Mouse (Mus musculus): ENCODE data around the gene Ggt5. TPM values are rescaled to one million over a fixed set of nuclear protein-coding genes. Genes with fewer than 3 reads are reported as not detected.

Gene Ggt5
- polyA plus RNA-seq, 1 experiment from 2014 or later, result 2.2 TPM

DNA sequence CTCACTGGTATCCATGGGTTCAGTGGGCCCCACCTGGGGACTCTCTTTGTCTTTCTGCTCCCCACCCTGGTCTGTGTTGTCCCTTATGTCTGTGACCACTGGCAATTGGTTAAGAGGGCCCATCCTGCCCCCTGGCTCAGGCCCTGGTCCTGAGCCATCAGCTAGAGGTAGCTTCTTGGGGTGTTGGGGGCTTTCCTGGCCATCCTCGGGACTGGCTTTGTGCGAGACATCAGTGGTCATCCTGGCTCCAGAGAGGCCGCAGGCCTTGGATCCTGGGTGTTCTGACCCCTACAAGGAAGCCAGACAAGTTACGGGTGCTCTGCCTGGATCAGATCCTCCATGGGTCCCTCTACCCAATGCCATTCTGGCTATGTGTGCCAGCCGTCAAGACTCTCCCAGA, 68.0 kb downstream of the Ggt5 start:
- Histone ChIP-seq H3K27me3 (replicated peaks) (no peaks in the 10 kb centered on the region), H3K4me3 (replicated peaks) (no peak overlapping the region), H3K27ac (replicated peaks) (no peak overlapping the region), H3K4me2 (no peak overlapping the region), H3K36me3 (peaks cover 67% of the 10 kb centered on the region), H3K9me3 (replicated peaks) (no peaks in the 10 kb centered on the region), H3K9ac (replicated peaks) (no peak overlapping the region), H3K4me1 (peaks cover 9% of the 10 kb centered on the region)
- WGBS, result 95% methylated on average over 5 of the region's 5 CpGs
- no peak for ATAC-seq (ENCODE audit: low FRiP score)

- no peaks in the 10 kb centered on the region for H3K27me3 ChIP-seq (replicated peaks)
- no peaks in the 10 kb centered on the region for H3K9me3 ChIP-seq (replicated peaks)
- peaks cover 12% of the 10 kb centered on the region for H3K4me1 ChIP-seq
- H3K27ac ChIP-seq (replicated peaks), result no peak overlapping the region
- peaks cover 67% of the 10 kb centered on the region for H3K36me3 ChIP-seq
- no peak overlapping the region for H3K4me2 ChIP-seq
- no peak overlapping the region for H3K4me3 ChIP-seq (replicated peaks)
- no peak for ATAC-seq (ENCODE audit: low FRiP score)
- no peak overlapping the region for H3K9ac ChIP-seq (replicated peaks)
- WGBS, result 98% methylated on average over 7 of the region's 7 CpGs
These were observed 68.6 kb downstream of the Ggt5 start for GRCm38 (mm10) chr10:75657772-75658171.

DNA sequence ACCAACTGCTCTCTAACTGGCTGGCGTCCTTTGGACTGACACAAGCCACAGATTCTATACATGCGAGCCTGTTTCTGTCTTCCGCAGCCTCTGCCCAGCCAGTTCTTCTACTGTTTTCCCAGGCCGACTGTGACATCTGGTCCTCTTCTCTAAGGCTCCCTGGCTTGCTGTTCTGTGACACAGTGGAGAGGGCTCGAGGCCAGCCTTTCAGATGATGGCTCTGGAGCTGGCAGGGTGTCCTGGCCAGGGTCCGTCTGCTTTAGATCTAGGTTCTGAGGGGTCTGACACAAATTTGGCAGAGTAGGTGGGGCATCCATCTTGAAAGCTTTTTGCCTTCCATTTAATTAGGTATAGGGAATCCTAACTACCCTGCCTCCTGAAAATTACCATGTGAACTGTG, 72.2 kb downstream of the Ggt5 start:
- no peak overlapping the region for H3K4me3 ChIP-seq (replicated peaks)
- peak; percentile 54; the same call in 1 of the 2 replicates for ATAC-seq (ENCODE audit: low FRiP score)
- no peaks in the 10 kb centered on the region for H3K9me3 ChIP-seq (replicated peaks)
- H3K36me3 ChIP-seq, result peaks cover 40% of the 10 kb centered on the region
- no peak overlapping the region for H3K4me2 ChIP-seq
- WGBS, result 71% methylated on average over 6 of the region's 6 CpGs
- H3K9ac ChIP-seq (replicated peaks), result no peak overlapping the region
- H3K27ac ChIP-seq (replicated peaks), result peak overlapping the region; percentile 15
- no peaks in the 10 kb centered on the region for H3K27me3 ChIP-seq (replicated peaks)
- H3K4me1 ChIP-seq, result peaks cover 32% of the 10 kb centered on the region

- H3K4me3 ChIP-seq (replicated peaks), result no peak overlapping the region
- no peak for ATAC-seq (ENCODE audit: low FRiP score)
- H3K9me3 ChIP-seq (replicated peaks), result no peaks in the 10 kb centered on the region
- H3K9ac ChIP-seq (replicated peaks), result no peak overlapping the region
- no peak overlapping the region for H3K4me2 ChIP-seq
- no peaks in the 10 kb centered on the region for H3K27me3 ChIP-seq (replicated peaks)
- peaks cover 37% of the 10 kb centered on the region for H3K4me1 ChIP-seq
- WGBS, result 53% methylated on average over 3 of the region's 3 CpGs
- peaks cover 35% of the 10 kb centered on the region for H3K36me3 ChIP-seq
- H3K27ac ChIP-seq (replicated peaks), result peak overlapping the region; percentile 15
These were observed 72.7 kb downstream of the Ggt5 start for GRCm38 (mm10) chr10:75661876-75662275.

DNA sequence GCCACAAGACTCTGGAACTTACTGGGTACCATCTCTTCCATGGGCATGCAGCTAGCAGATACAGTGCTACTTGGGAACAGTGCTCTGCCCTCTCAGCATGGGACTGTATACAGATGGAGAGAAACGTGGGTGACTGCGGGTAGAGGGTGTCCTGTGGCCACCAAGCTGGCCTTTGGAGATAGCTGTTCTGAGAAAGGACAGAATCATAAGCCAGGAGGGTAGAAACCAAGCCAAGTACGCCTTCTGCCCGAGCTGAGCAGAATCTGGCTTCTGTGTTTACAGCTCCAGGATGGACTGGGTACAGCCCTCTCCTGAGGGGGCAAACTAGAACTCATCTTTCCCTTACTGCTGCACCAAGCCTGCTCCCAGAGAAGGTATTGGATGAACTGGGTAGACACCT, 73.4 kb downstream of the Ggt5 start:
- Histone ChIP-seq H3K4me1 (peaks cover 44% of the 10 kb centered on the region), H3K27me3 (replicated peaks) (no peaks in the 10 kb centered on the region), H3K36me3 (peaks cover 28% of the 10 kb centered on the region), H3K4me2 (no peak overlapping the region), H3K9me3 (replicated peaks) (no peaks in the 10 kb centered on the region), H3K9ac (replicated peaks) (no peak overlapping the region), H3K27ac (replicated peaks) (no peak overlapping the region), H3K4me3 (replicated peaks) (no peak overlapping the region)
- ATAC-seq (ENCODE audit: low FRiP score), result no peak
- 84% methylated on average over 4 of the region's 4 CpGs for WGBS

GRCm38 (mm10) chr10:75664673-75665270, 75.6 kb downstream of the Ggt5 start:
- no peaks in the 10 kb centered on the region for H3K9me3 ChIP-seq (replicated peaks)

GRCm38 (mm10) chr10:75666451-75667030, 77.4 kb downstream of the Ggt5 start:
- Histone ChIP-seq H3K36me3 (peaks cover 29% of the 10 kb centered on the region), H3K4me3 (replicated peaks) (peak overlapping the region; percentile 46), H3K9me3 (replicated peaks) (no peaks in the 10 kb centered on the region), H3K4me1 (peaks cover 50% of the 10 kb centered on the region), H3K4me2 (peak overlapping the region; percentile 81), H3K27me3 (replicated peaks) (peaks cover 21% of the 10 kb centered on the region; the same call in 1 of the 2 replicates), H3K27ac (replicated peaks) (peak overlapping the region; percentile 74), H3K9ac (replicated peaks) (peak overlapping the region; percentile 49)
- WGBS, result 32% methylated on average over 4 of the region's 4 CpGs
- no peak for ATAC-seq (ENCODE audit: low FRiP score)

More at GRCm38 (mm10) chr10:75664673-75665270, 75.6 kb downstream of the Ggt5 start:
- Histone ChIP-seq H3K4me2 (no peak overlapping the region), H3K9ac (replicated peaks) (no peak overlapping the region), H3K4me3 (replicated peaks) (no peak overlapping the region), H3K4me1 (peaks cover 53% of the 10 kb centered on the region), H3K27me3 (replicated peaks) (peaks cover 14% of the 10 kb centered on the region; the same call in 1 of the 2 replicates), H3K36me3 (peaks cover 21% of the 10 kb centered on the region), H3K27ac (replicated peaks) (no peak overlapping the region)
- 90% methylated on average over 6 of the region's 6 CpGs for WGBS
- no peak for ATAC-seq (ENCODE audit: low FRiP score)

Other genes starting within 250 kb of the Ggt5 start
- gene Upb1, start 188.2 kb upstream of the Ggt5 start, polyA plus RNA-seq (2015; fragmentation: Nextera tagmentation; extraction: Ambion mirVana), result 0.23 and 0.51 TPM in 2 replicates
- 136 and 143 TPM in 2 replicates for gene Snrpd3, start 71.8 kb upstream of the Ggt5 start, polyA plus RNA-seq (2015; fragmentation: Nextera tagmentation; extraction: Ambion mirVana)
- gene Gucd1, start 71.4 kb upstream of the Ggt5 start, polyA plus RNA-seq (2015; fragmentation: Nextera tagmentation; extraction: Ambion mirVana), result 19.1 and 19.9 TPM in 2 replicates
- 33.0 and 36.3 TPM in 2 replicates for gene Lrrc75b, start 29.0 kb upstream of the Ggt5 start, polyA plus RNA-seq (2015; fragmentation: Nextera tagmentation; extraction: Ambion mirVana)
- 1.3 and 2.0 TPM in 2 replicates for gene Ggt1, start 27.7 kb upstream of the Ggt5 start, polyA plus RNA-seq (2015; fragmentation: Nextera tagmentation; extraction: Ambion mirVana)
- 16.0 and 16.9 TPM in 2 replicates for gene Susd2, start 54.7 kb downstream of the Ggt5 start, polyA plus RNA-seq (2015; fragmentation: Nextera tagmentation; extraction: Ambion mirVana)
- 32.9 and 35.8 TPM in 2 replicates for gene Cabin1, start 175.0 kb downstream of the Ggt5 start, polyA plus RNA-seq (2015; fragmentation: Nextera tagmentation; extraction: Ambion mirVana)
- gene Ddt, start 184.1 kb downstream of the Ggt5 start, polyA plus RNA-seq (2015; fragmentation: Nextera tagmentation; extraction: Ambion mirVana), result 91.4 and 101 TPM in 2 replicates
- 0.29 TPM in 1 of 2 replicates, not detected in the other for gene Gm20441, start 191.6 kb downstream of the Ggt5 start, polyA plus RNA-seq (2015; fragmentation: Nextera tagmentation; extraction: Ambion mirVana)
- 1.3 and 5.3 TPM in 2 replicates for gene Gstt3, start 192.1 kb downstream of the Ggt5 start, polyA plus RNA-seq (2015; fragmentation: Nextera tagmentation; extraction: Ambion mirVana)
- 9.6 and 13.8 TPM in 2 replicates for gene Gstt1, start 209.2 kb downstream of the Ggt5 start, polyA plus RNA-seq (2015; fragmentation: Nextera tagmentation; extraction: Ambion mirVana)
- not detected in 2 replicates for gene Gstt4, start 233.2 kb downstream of the Ggt5 start, polyA plus RNA-seq (2015; fragmentation: Nextera tagmentation; extraction: Ambion mirVana)
- gene Gstt2, start 248.1 kb downstream of the Ggt5 start, polyA plus RNA-seq (2015; fragmentation: Nextera tagmentation; extraction: Ambion mirVana), result 6.3 and 16.2 TPM in 2 replicates

All from neural tube, embryonic 15.5 days (tissue).